In the genomic region with DNA sequence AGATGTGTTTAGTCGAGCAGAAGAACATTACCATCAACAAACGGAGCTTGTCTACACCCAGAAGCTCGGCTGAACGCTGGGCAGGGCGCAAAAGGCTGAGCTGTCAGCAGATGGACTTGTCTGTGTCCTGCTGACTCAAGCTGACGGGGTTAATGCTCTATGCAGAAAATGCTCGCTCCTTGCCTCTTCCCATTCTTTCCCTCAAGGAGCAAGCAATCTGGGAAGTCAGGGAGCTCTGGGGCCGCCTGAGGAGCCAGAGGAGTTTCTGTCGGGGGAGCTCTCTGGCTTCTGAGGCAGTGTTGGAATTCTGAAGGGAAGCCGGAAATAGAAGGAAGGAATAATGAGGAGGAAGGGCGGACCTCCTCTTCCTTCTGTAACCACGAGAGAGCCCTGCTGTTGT, we compare ENCODE assay signal across 8 mouse cellular contexts.
DNase-seq lines count a peak whose midpoint lies in the region; ATAC-seq lines count a peak whose summit lies in the region.

No protein-coding gene starts in this region.

- H3K36me3 ChIP-seq in hindbrain, embryonic 10.5 days: no peaks in the 10 kb centered on the region
- H3K36me3 ChIP-seq in hindbrain, embryonic 11.5 days (ENCODE audit: control insufficient read depth, insufficient read depth, low read length): no peaks in the 10 kb centered on the region
- no peaks in the 10 kb centered on the region for H3K36me3 ChIP-seq in heart, embryonic 13.5 days
- no peaks in the 10 kb centered on the region for H3K36me3 ChIP-seq in neural tube, embryonic 13.5 days

- peak; percentile 21 for DNase-seq in hindbrain, embryonic 10.5 days (ENCODE audit: low spot score)
- DNase-seq in hindbrain, embryonic 11.5 days (ENCODE audit: low spot score): no peak
- DNase-seq in embryo, embryonic 10 days (ENCODE audit: low spot score): peak; percentile 59
- DNase-seq in left cerebral cortex, adult 18-20 months (ENCODE audit: low spot score in 2 of 2): peak; percentile 22 to 46
- DNase-seq in urinary bladder, postnatal 25 days (ENCODE audit: low spot score): no peak

- H3K4me3 ChIP-seq in hindbrain, embryonic 10.5 days: peak overlapping the region; percentile 31; the same call in 1 of the 2 replicates
- H3K4me3 ChIP-seq in hindbrain, embryonic 11.5 days (ENCODE audit: low read depth, low read length): no peak overlapping the region
- H3K4me3 ChIP-seq in heart, embryonic 13.5 days: peak overlapping the region; percentile 49
- H3K4me3 ChIP-seq in neural tube, embryonic 13.5 days: no peak overlapping the region

- H3K27me3 ChIP-seq in hindbrain, embryonic 10.5 days (ENCODE audit: insufficient read depth, poor library complexity, severe bottlenecking): no peaks in the 10 kb centered on the region
- no peaks in the 10 kb centered on the region for H3K27me3 ChIP-seq in hindbrain, embryonic 11.5 days (ENCODE audit: control insufficient read depth, insufficient read depth, low read length)
- no peaks in the 10 kb centered on the region for H3K27me3 ChIP-seq in heart, embryonic 13.5 days (replicated peaks)
- no peaks in the 10 kb centered on the region for H3K27me3 ChIP-seq in neural tube, embryonic 13.5 days

- no peaks in the 10 kb centered on the region for H3K9me3 ChIP-seq in hindbrain, embryonic 10.5 days
- no peaks in the 10 kb centered on the region for H3K9me3 ChIP-seq in hindbrain, embryonic 11.5 days (ENCODE audit: control insufficient read depth, low read length)
- no peaks in the 10 kb centered on the region for H3K9me3 ChIP-seq in heart, embryonic 13.5 days
- H3K9me3 ChIP-seq in neural tube, embryonic 13.5 days: no peaks in the 10 kb centered on the region

- 31% methylated on average over 12 of the region's 12 CpGs for WGBS in hindbrain, embryonic 10.5 days
- WGBS in hindbrain, embryonic 11.5 days: 28% methylated on average over 12 of the region's 12 CpGs
- WGBS in heart, embryonic 13.5 days: 8% methylated on average over 12 of the region's 12 CpGs
- WGBS in neural tube, embryonic 13.5 days: 42% methylated on average over 12 of the region's 12 CpGs

- no peak for ATAC-seq in hindbrain, embryonic 11.5 days (ENCODE audit: low FRiP score)
- ATAC-seq in heart, embryonic 13.5 days (ENCODE audit: extremely low read depth, insufficient number of reproducible peaks, low FRiP score, low TSS enrichment): no peak
- ATAC-seq in neural tube, embryonic 13.5 days (ENCODE audit: low read depth): no peak
- no peak for ATAC-seq in megakaryocyte progenitor cell, adult 5-6 weeks (replicated peaks; ENCODE audit: poor library complexity)

- peaks cover 8% of the 10 kb centered on the region for H3K4me1 ChIP-seq in hindbrain, embryonic 10.5 days (replicated peaks)
- no peaks in the 10 kb centered on the region for H3K4me1 ChIP-seq in hindbrain, embryonic 11.5 days (replicated peaks; ENCODE audit: control insufficient read depth, insufficient read depth, low read length)
- H3K4me1 ChIP-seq in heart, embryonic 13.5 days: 0 out of 2 replicates have a peak, but pooled peaks cover 9% of the 10 kb centered on the region
- no peaks in the 10 kb centered on the region for H3K4me1 ChIP-seq in neural tube, embryonic 13.5 days (replicated peaks)

- no peak overlapping the region for H3K4me2 ChIP-seq in hindbrain, embryonic 11.5 days (replicated peaks; ENCODE audit: low read depth, low read length)
- peak overlapping the region; percentile 72 for H3K4me2 ChIP-seq in heart, embryonic 13.5 days
- H3K4me2 ChIP-seq in neural tube, embryonic 13.5 days: peak overlapping the region; percentile 25

- no peak overlapping the region for H3K9ac ChIP-seq in hindbrain, embryonic 11.5 days (ENCODE audit: low read depth, low read length)
- peak overlapping the region; percentile 75 for H3K9ac ChIP-seq in heart, embryonic 13.5 days
- H3K9ac ChIP-seq in neural tube, embryonic 13.5 days: no peak overlapping the region

- H3K27ac ChIP-seq in hindbrain, embryonic 10.5 days: peak overlapping the region; percentile 57
- no peak overlapping the region for H3K27ac ChIP-seq in hindbrain, embryonic 11.5 days (ENCODE audit: low read depth, low read length)
- peak overlapping the region; percentile 51 for H3K27ac ChIP-seq in heart, embryonic 13.5 days (replicated peaks)
- H3K27ac ChIP-seq in neural tube, embryonic 13.5 days (replicated peaks): no peak overlapping the region

Comparison
In these comparisons a context has a peak if more than half of its experiments do, and no peak if none do; other contexts are left out.
1. DNase-seq: peak in hindbrain, embryonic 10.5 days (single experiment), embryo, embryonic 10 days (single experiment) and left cerebral cortex, adult 18-20 months (2 of 2); none in hindbrain, embryonic 11.5 days (single experiment) and urinary bladder, postnatal 25 days (single experiment).
2. H3K27ac ChIP-seq: peak in hindbrain, embryonic 10.5 days (single experiment) and heart, embryonic 13.5 days (single experiment); none in hindbrain, embryonic 11.5 days (single experiment) and neural tube, embryonic 13.5 days (single experiment).
3. H3K4me3 ChIP-seq: peak in hindbrain, embryonic 10.5 days (single experiment) and heart, embryonic 13.5 days (single experiment); none in hindbrain, embryonic 11.5 days (single experiment) and neural tube, embryonic 13.5 days (single experiment).